Mouse (Mus musculus) Patski (cell line): Measurements from ENCODE around the gene Plppr1. TPM values are rescaled to one million over a fixed set of nuclear protein-coding genes. Genes with fewer than 3 reads are reported as not detected.
A peak's percentile ranks its signal among the peaks of the same experiment; 100 is the strongest.

Experiments
- ATAC-seq: fragments of 100-300 bp; one replicate; pipeline ENCODE4 v1.8.0; 2021
- CTCF ChIA-PET: fragments of 350-600 bp; sonication (Branson Sonifier 250); formaldehyde crosslinking; loops from one replicate; lab custom pipeline; 2022; ENCODE audit warnings: inconsistent platforms; lab: Charles Lee
- POLR2A ChIA-PET: fragments of 350-600 bp; sonication (Branson Sonifier 250); formaldehyde crosslinking; loops from one replicate; lab custom pipeline; 2022; ENCODE audit warnings: antibody characterized with exemption, inconsistent platforms; lab: Charles Lee
- DNase-seq: peaks from one replicate; pipeline ENCODE4 v3.0.0-alpha.2; 2011; ENCODE audit warnings: low read depth, low spot score
- H3K27me3 ChIP-seq: fragments of 371-371 bp; one replicate; pipeline ENCODE4 v1.5.1; 2021
- CTCF ChIP-seq: fragments of 100-300 bp; IDR thresholded peaks from one replicate; pipeline ENCODE4 v1.5.1; 2021
- in situ Hi-C: fragments of 300-500 bp; cut with MboI; formaldehyde crosslinking; loops from 3 replicates; pipeline ENCODE4 v1.11.1; 2018; ENCODE audit warnings: low pct_unique_long_range_greater_than_20kb, mixed read lengths
- polyA plus RNA-seq: library from polyadenylated mRNA; unstranded; gene quantifications from one replicate; pipeline ENCODE4 v1.2.3, GENCODE M21; 2021

The Plppr1 gene
- polyA plus RNA-seq, 1 experiment from 2014 or later = 0.14 TPM

DNA sequence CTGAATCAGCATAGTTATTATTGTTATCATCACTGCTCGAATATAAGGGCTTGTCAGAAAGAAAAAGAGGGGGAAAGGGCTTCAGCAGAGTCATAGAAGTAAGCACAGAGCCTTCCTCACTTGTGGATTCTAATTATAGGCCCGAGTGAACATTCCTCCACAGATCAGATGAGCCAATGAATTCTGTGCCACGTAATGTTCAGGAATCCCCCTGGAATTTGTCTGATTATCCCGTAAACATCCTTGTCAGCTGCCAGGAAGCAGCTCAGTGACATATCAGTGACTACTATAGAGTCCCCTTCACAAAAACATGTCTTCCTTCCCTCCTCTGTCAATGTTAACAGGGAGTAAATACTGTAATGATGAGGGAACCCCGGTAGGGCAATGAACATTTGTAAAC is 50.9 kb downstream of the Plppr1 start:
- no peak for TF ChIP-seq CTCF
- no peaks in the 10 kb centered on the region for H3K27me3 ChIP-seq
- POLR2A ChIA-PET = no interaction called here
- CTCF ChIA-PET = no interaction called here
- in situ Hi-C loops = no loop called here
- DNase-seq = no peak
- no peak for ATAC-seq

DNA sequence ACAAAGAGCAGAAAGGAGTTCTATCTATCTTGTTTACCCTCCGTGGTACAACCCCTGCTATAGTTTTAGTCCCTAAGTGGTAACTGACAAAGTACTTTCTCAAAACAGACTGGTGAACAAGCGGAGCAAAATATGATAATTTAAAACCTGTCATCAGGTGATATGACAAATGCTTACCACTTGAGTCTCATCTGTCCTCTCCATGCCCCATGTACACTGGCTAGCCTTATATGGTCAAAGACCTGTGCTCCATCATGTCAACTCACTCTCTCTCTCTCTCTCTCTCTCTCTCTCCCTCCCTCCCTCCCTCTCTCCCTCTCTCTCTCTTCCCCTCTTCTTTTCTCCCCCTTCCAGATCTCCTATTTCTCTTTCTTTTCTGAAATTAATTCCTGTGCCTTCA is 59.8 kb downstream of the Plppr1 start:
- ChIA-PET CTCF (no interaction called here), POLR2A (no interaction called here)
- in situ Hi-C loops = no loop called here
- ATAC-seq (no peak), DNase-seq (no peak)
- no peak for TF ChIP-seq CTCF
- H3K27me3 ChIP-seq = no peaks in the 10 kb centered on the region

DNA sequence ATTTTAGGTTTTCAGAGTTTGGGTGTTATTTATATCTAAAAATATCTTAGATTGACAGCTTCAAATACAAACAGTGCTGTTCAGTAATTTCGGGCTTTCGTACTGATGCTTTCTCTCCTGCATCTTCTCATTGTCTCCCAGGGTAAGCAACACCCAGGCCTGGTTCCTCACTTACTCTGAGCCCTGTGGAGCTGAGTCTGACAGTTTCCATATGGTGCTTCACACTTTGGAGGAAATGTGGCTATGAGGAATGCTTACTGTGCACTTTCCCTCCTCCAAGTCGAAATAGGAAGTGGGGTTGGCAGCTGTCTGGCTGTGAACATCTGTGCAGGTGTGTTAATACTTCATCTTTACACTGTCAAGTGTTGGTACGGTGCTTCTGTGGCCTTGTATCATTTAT is 85.7 kb downstream of the Plppr1 start:
- DNase-seq (no peak), ATAC-seq (no peak)
- in situ Hi-C loops = no loop called here
- ChIA-PET POLR2A (no interaction called here), CTCF (interaction anchor here (1.3 to 1.6 kb wide), 2 partner anchors 9 to 12 kb away, joined by 4 to 5 read pairs; no protein-coding TSS in a partner anchor)
- H3K27me3 ChIP-seq = no peaks in the 10 kb centered on the region
- no peak for TF ChIP-seq CTCF

DNA sequence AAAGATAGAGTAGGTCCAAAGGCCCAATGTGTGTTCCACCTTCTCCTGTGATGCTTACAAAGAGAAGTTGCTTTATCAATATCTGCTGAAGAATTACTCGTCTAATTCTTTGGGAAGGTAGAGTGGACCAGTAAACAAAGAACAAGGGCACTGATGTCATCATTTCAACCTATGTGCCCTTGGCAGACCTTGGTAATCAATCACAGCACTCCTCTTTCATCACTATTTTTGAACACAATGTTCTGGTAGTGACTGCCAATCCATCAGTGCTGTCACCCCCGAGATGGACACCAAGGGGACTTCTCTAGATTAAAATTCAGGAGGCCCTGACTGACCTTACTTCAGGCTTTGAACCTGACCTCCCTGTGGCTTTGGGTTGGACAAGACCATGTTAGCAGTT is 89.7 kb downstream of the Plppr1 start:
- POLR2A ChIA-PET = no interaction called here
- CTCF ChIA-PET = no interaction called here
- no peak for ATAC-seq
- no peak for DNase-seq
- H3K27me3 ChIP-seq = no peaks in the 10 kb centered on the region
- in situ Hi-C loops = no loop called here
- no peak for TF ChIP-seq CTCF

DNA sequence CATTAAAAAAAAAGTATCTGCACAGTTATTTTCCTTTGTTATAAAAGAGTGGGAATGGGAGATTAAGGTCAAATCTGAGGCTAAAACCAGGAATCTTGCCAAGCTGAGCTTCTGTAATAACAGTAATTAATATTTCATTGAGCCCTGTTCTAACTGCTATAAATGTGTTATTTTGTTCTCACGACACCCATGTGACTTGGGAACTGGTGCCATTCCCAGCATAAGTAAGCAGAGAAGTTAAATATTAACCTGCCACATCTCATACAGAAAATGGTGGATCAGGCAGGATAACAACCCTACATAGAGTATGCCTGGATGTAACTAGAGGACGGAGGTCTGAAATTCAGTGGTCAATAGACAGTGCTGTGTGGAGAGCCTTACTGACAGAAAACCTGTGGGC is 90.2 kb downstream of the Plppr1 start:
- no peak for ATAC-seq
- CTCF ChIA-PET = no interaction called here
- TF ChIP-seq CTCF = no peak
- POLR2A ChIA-PET = no interaction called here
- in situ Hi-C loops = no loop called here
- DNase-seq = no peak
- no peaks in the 10 kb centered on the region for H3K27me3 ChIP-seq

DNA sequence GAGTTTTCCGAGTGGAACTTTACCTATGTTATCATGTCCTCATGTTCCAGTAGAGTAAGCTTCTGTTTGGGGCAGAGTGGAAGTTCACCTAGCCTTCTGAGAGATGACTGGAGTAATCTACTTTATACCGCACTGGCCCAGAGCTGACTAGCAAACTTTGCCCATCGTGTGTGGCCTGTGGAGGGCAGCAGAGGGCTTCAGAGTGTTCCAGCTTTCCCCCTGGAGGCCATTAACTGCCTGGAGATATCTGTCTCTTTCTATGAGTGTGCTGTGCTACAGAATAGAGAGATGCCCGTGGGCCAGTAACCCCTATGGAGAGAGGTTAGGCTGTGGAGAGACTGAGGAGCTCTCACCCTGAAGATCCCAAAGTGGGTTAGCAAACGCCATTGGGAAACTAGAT is 94.8 kb downstream of the Plppr1 start:
- H3K27me3 ChIP-seq = no peaks in the 10 kb centered on the region
- peak; percentile 65 for ATAC-seq
- in situ Hi-C loops = loop anchor here (5.0 to 10.0 kb wide), 2 partner anchors 101 to 377 kb away; no protein-coding TSS in a partner anchor
- ChIA-PET POLR2A (no interaction called here), CTCF (interaction anchor here (0.7 to 1.4 kb wide), 4 partner anchors 8 to 54 kb away, joined by 3 to 5 read pairs (median 3); no protein-coding TSS in a partner anchor)
- TF ChIP-seq CTCF = peak; percentile 70
- peak; percentile 19 for DNase-seq

DNA sequence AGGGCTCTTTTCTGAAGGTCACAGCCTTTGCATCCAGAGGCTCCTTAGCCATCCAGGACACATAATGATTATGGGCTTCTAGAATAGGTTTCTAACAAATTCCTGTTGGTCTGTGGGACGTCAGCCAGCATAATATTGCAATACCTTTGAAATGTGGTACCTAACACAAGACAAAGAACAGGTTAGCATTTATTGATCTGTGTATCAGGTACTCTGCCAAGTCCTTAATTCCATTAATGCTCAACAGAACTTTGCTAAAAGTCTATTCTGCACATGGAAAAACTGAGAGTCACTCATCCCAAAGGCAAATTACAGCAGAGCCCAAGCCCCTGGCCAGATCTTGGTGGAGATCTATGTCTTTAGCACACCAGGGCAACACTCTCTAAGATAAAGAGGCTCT is 97.7 kb downstream of the Plppr1 start:
- ATAC-seq = no peak
- ChIA-PET POLR2A (no interaction called here), CTCF (no interaction called here)
- in situ Hi-C loops = loop anchor here (10.0 kb wide), 1 partner anchor 98 kb away; no protein-coding TSS in a partner anchor
- H3K27me3 ChIP-seq = no peaks in the 10 kb centered on the region
- no peak for DNase-seq
- TF ChIP-seq CTCF = no peak

DNA sequence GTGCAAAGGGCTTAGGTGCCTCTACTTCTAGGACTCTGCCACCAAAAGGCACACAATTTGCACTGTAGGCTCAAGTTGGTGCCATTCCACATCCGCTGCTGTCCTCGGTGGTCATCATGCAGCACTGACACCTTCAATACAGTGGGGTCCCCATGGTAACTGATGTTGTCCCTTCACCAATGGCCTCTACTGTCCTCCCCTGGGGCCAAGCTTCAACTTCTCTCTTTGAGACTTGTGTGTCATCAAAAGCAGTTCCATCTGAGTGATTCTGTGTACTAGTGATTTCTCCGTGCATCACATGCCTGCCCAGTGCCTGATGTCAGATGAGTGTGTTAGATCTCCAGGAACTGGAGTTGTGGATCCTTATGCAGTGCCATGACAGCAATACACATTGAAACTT is 104.2 kb downstream of the Plppr1 start:
- CTCF ChIA-PET = no interaction called here

DNA sequence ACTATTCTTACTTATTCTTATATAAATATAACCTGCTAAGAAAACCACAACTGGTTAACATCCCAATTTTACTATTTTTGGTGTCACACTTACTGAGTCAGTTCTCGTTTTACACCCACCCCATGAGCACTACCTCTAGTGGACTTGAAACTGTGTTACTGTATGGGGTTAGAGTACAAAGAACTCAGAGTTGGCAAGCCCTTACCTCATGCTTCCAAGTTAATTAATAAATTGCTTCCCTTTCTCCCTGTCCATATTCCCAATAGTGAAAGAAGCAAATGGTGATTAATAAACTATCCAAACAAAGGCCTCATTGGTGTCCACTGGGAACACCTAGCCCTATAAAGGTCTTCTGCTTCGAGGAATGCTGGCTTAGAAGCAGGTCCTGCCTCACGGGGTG is 107.3 kb downstream of the Plppr1 start:
- H3K27me3 ChIP-seq = no peaks in the 10 kb centered on the region
- ChIA-PET POLR2A (no interaction called here), CTCF (no interaction called here)
- no peak for DNase-seq
- ATAC-seq = no peak
- TF ChIP-seq CTCF = no peak
- in situ Hi-C loops = no loop called here

More for the DNA sequence above, 104.2 kb downstream of the Plppr1 start:
- H3K27me3 ChIP-seq = no peaks in the 10 kb centered on the region
- ATAC-seq (no peak), DNase-seq (no peak)
- POLR2A ChIA-PET = no interaction called here
- in situ Hi-C loops = no loop called here
- no peak for TF ChIP-seq CTCF

DNA sequence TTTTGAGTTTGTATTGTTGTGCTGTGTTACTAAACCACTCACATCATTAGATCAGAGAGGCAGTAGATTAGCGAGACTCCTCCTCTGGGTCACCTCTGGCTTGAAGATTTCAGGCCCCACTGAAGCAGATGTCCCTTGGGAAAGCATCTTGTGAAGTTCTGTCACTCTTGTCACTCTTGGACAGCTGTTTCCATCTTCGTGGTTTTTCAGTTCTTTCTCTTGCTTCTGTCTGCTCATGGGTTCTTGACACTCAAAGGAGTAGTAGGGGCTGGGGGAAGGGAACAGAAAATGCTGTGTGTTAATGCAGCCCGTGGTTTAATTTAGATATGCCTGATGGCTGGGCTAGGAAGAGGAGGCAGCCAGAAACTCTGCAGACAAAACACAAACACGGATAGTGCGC is 108.0 kb downstream of the Plppr1 start:
- H3K27me3 ChIP-seq = no peaks in the 10 kb centered on the region
- ATAC-seq (no peak), DNase-seq (no peak)
- POLR2A ChIA-PET = no interaction called here
- TF ChIP-seq CTCF = no peak
- in situ Hi-C loops = no loop called here
- CTCF ChIA-PET = no interaction called here

DNA sequence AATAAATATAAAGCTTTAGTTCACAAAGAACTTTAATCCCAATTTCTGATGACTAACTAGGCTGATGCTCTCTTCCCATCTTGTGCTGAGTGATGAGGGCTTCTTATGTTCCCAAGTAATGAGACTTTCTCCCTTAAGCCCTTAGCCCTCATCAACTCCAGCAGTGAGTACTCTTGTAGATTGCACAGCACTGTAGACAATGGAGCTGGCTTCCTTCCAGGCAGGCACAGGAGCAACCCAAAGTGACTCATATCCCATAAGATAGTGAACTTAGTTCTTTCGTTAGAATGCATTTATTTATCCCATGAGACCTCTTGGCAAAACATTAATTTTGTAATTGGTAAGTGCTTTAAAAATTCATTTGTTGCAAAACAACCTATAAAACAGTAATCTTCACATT is 110.4 kb downstream of the Plppr1 start:
- DNase-seq (no peak), ATAC-seq (no peak)
- H3K27me3 ChIP-seq = no peaks in the 10 kb centered on the region
- ChIA-PET CTCF (no interaction called here), POLR2A (no interaction called here)
- in situ Hi-C loops = no loop called here
- no peak for TF ChIP-seq CTCF

DNA sequence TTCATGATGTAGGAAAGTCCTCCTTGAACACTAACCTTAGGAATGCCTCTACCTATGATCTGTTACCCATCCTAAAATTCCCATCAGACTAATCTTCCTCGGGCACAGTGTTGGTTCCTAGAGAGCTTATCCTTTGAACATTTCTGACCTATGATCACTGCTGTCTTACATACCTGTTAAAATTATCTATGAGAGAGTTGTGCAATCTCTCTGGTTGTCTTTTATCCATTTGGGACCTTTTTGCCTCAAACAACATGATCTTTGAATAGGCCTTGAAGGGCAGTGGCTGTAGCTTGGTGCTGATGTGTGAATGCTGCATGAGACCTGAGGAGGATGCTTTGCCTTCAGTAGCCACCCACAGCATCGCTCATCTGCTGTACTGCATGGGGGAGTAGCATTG is 119.0 kb downstream of the Plppr1 start:
- DNase-seq (no peak), ATAC-seq (no peak)
- ChIA-PET CTCF (no interaction called here), POLR2A (no interaction called here)
- no peaks in the 10 kb centered on the region for H3K27me3 ChIP-seq
- in situ Hi-C loops = no loop called here
- TF ChIP-seq CTCF = no peak
